Mouse (Mus musculus): ENCODE data around the gene 5330417C22Rik.

DNA sequence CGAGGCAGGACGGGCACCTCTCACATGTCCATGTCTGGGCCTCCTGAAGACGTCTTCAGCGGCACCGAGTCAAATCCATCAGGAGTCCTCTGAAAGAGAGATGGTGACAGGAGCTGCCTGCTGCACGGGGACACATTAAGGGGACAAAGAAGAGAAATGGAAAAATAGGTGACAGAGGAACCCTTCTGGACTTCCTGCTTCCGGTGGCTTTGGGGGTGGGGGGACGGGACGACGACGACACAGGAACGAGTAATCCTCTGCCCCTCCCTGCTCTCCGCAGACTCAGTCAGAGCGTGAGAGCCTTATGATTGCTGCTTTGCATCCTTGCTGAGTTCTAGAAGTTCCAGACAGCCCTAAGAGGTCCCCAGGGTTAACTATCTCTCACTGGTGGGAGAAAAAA, 78.0 kb downstream of the 5330417C22Rik start:
- no peak for TF ChIP-seq CTCF (IDR thresholded peaks at IDR 0.05; ENCODE audit: low read depth, low read length)
- TF ChIP-seq POLR2A (IDR thresholded peaks at IDR 0.05; ENCODE audit: extremely low read depth, insufficient read depth, low read length): no peak
